In genomic region chr16:89765470-89765869, GRCm38 (mm10) we compare ENCODE assay signal across 9 mouse cellular contexts.
A peak's percentile ranks its signal among the peaks of the same experiment; 100 is the strongest.
DNase-seq lines count a peak whose midpoint lies in the region; ATAC-seq and TF ChIP-seq lines count a peak whose summit lies in the region.
"Had no signal": no experiment of that assay in that cellular context is flagged by ENCODE, and none has a peak within 500 bp of the region (broad histone marks: within the 10 kb centered on the region; RNA-seq: fewer than 3 reads in every experiment).

No protein-coding gene starts in this region.

- TF ChIP-seq POLR2A in CH12.LX (IDR thresholded peaks at IDR 0.05; ENCODE audit: low read depth, low read length): no peak
- no peak for TF ChIP-seq POLR2A in MEL (IDR thresholded peaks at IDR 0.05; ENCODE audit: control insufficient read depth in 1 of 2, insufficient read depth in 1 of 2, low read depth in 1 of 2, low read length in 2 of 2, poor library complexity in 1 of 2)

- no peak for ATAC-seq in intestine, embryonic 14.5 days (replicated peaks; ENCODE audit: low FRiP score, low TSS enrichment, low read depth)
- ATAC-seq in intestine, embryonic 15.5 days: no peak
- ATAC-seq in forebrain, postnatal 0 days: peak; percentile 23
- ATAC-seq in midbrain, embryonic 15.5 days (replicated peaks): 0 out of 2 replicates have a peak, but pooled peaks have one; percentile 16

- H3K9me3 ChIP-seq in intestine, embryonic 14.5 days (ENCODE audit: control insufficient read depth, low read length): peaks cover 6% of the 10 kb centered on the region
- H3K9me3 ChIP-seq in intestine, embryonic 15.5 days: peaks cover 7% of the 10 kb centered on the region; the same call in 1 of the 2 replicates
- H3K9me3 ChIP-seq in CH12.LX (replicated peaks; ENCODE audit: low read length) (peaks cover 49% of the 10 kb centered on the region), MEL (replicated peaks; ENCODE audit: insufficient read depth, low read length) (no peaks in the 10 kb centered on the region)
- peaks cover 12% of the 10 kb centered on the region; the same call in 1 of the 2 replicates for H3K9me3 ChIP-seq in forebrain, postnatal 0 days (ENCODE audit: low read length)
- peaks cover 7% of the 10 kb centered on the region for H3K9me3 ChIP-seq in midbrain, embryonic 15.5 days

- H3K4me3 ChIP-seq in intestine, embryonic 14.5 days (ENCODE audit: low read depth, low read length): no peak overlapping the region
- H3K4me3 ChIP-seq in intestine, embryonic 15.5 days (replicated peaks): no peak overlapping the region
- no peak overlapping the region for H3K4me3 ChIP-seq in CH12.LX (replicated peaks in 1 of 3; ENCODE audit: low read depth in 2 of 3, low read length in 2 of 3, poor library complexity in 1 of 3)
- no peak overlapping the region for H3K4me3 ChIP-seq in MEL (ENCODE audit: control insufficient read depth in 1 of 2, insufficient read depth in 1 of 2, low read depth in 2 of 2, low read length in 2 of 2)
- no peak overlapping the region for H3K4me3 ChIP-seq in forebrain, postnatal 0 days (ENCODE audit: low read depth, low read length)
- no peak overlapping the region for H3K4me3 ChIP-seq in midbrain, embryonic 15.5 days
- H3K4me3 ChIP-seq: embryonic facial prominence, embryonic 13.5 days; limb, embryonic 12.5 days had no signal

- peak; percentile 54 for TF ChIP-seq RAD21 in CH12.LX (IDR thresholded peaks at IDR 0.05; ENCODE audit: low read depth, low read length)
- peak; percentile 99 for TF ChIP-seq RAD21 in MEL (IDR thresholded peaks at IDR 0.05; ENCODE audit: low read depth, low read length)

- TF ChIP-seq EP300 in CH12.LX (IDR thresholded peaks at IDR 0.05; ENCODE audit: low read length) (no peak), MEL (IDR thresholded peaks at IDR 0.05; ENCODE audit: low read depth in 1 of 2, low read length in 2 of 2) (no peak)

- no peak overlapping the region for H3K27ac ChIP-seq in intestine, embryonic 14.5 days (ENCODE audit: low read depth)
- H3K27ac ChIP-seq in intestine, embryonic 15.5 days: no peak overlapping the region
- H3K27ac ChIP-seq in CH12.LX (ENCODE audit: insufficient read depth, low read depth): no peak overlapping the region
- no peak overlapping the region for H3K27ac ChIP-seq in MEL (ENCODE audit: control insufficient read depth, low read depth, low read length)
- H3K27ac ChIP-seq in forebrain, postnatal 0 days (ENCODE audit: low read depth, low read length): no peak overlapping the region
- no peak overlapping the region for H3K27ac ChIP-seq in midbrain, embryonic 15.5 days
- H3K27ac ChIP-seq: embryonic facial prominence, embryonic 13.5 days; limb, embryonic 12.5 days had no signal

- no peak overlapping the region for H3K4me2 ChIP-seq in intestine, embryonic 14.5 days (ENCODE audit: low read length)
- no peak overlapping the region for H3K4me2 ChIP-seq in intestine, embryonic 15.5 days (replicated peaks)
- no peak overlapping the region for H3K4me2 ChIP-seq in CH12.LX (ENCODE audit: insufficient read depth, low read depth, poor library complexity, severe bottlenecking)
- H3K4me2 ChIP-seq in forebrain, postnatal 0 days (ENCODE audit: low read depth): no peak overlapping the region
- H3K4me2 ChIP-seq in midbrain, embryonic 15.5 days: no peak overlapping the region
- H3K4me2 ChIP-seq: embryonic facial prominence, embryonic 13.5 days; limb, embryonic 12.5 days had no signal

- H3K27me3 ChIP-seq in intestine, embryonic 14.5 days (replicated peaks; ENCODE audit: control insufficient read depth, insufficient read depth, low read length): no peaks in the 10 kb centered on the region
- H3K27me3 ChIP-seq in intestine, embryonic 15.5 days (replicated peaks): no peaks in the 10 kb centered on the region
- peaks cover 5% of the 10 kb centered on the region for H3K27me3 ChIP-seq in CH12.LX (replicated peaks)
- H3K27me3 ChIP-seq in MEL (ENCODE audit: control insufficient read depth in 1 of 2, insufficient read depth in 2 of 2, low read length in 2 of 2): no peaks in the 10 kb centered on the region
- H3K27me3 ChIP-seq in forebrain, postnatal 0 days (ENCODE audit: insufficient read depth, low read length): no peaks in the 10 kb centered on the region
- H3K27me3 ChIP-seq in midbrain, embryonic 15.5 days (replicated peaks): no peaks in the 10 kb centered on the region; the same call in 1 of the 2 replicates
- H3K27me3 ChIP-seq: embryonic facial prominence, embryonic 13.5 days had no signal

- dilution Hi-C loops in CH12.LX (cut with MboI; ENCODE audit: extremely low pct_ligation_motif_present, extremely low pct_unique_long_range_greater_than_20kb, low sequenced_read_pairs): no loop called here

- H3K9ac ChIP-seq in intestine, embryonic 14.5 days (ENCODE audit: low read length): no peak overlapping the region
- H3K9ac ChIP-seq in intestine, embryonic 15.5 days: no peak overlapping the region
- H3K9ac ChIP-seq in CH12.LX (ENCODE audit: insufficient read depth, low read depth) (no peak overlapping the region), MEL (ENCODE audit: control insufficient read depth, low read depth, low read length, poor library complexity, severe bottlenecking) (no peak overlapping the region)
- H3K9ac ChIP-seq in forebrain, postnatal 0 days: no peak overlapping the region
- H3K9ac ChIP-seq in midbrain, embryonic 15.5 days: no peak overlapping the region
- H3K9ac ChIP-seq: embryonic facial prominence, embryonic 13.5 days; limb, embryonic 12.5 days had no signal

- in situ Hi-C loops in CH12.LX (cut with MboI; ENCODE audit: low pct_ligation_motif_present, low pct_unique_long_range_greater_than_20kb, low sequenced_read_pairs): loop anchor here (25.0 kb wide), 1 partner anchor 1378 kb away; no protein-coding TSS in a partner anchor

- no peaks in the 10 kb centered on the region for H3K4me1 ChIP-seq in intestine, embryonic 14.5 days (replicated peaks; ENCODE audit: control insufficient read depth, insufficient read depth, low read length)
- H3K4me1 ChIP-seq in intestine, embryonic 15.5 days (replicated peaks): no peaks in the 10 kb centered on the region
- no peaks in the 10 kb centered on the region for H3K4me1 ChIP-seq in CH12.LX (ENCODE audit: control insufficient read depth in 1 of 2, insufficient read depth in 2 of 2)
- H3K4me1 ChIP-seq in MEL (ENCODE audit: control insufficient read depth in 1 of 2, insufficient read depth in 2 of 2, low read length in 2 of 2): no peaks in the 10 kb centered on the region
- peaks cover 4% of the 10 kb centered on the region; the same call in 1 of the 2 replicates for H3K4me1 ChIP-seq in forebrain, postnatal 0 days (ENCODE audit: insufficient read depth)
- no peaks in the 10 kb centered on the region for H3K4me1 ChIP-seq in midbrain, embryonic 15.5 days
- H3K4me1 ChIP-seq: embryonic facial prominence, embryonic 13.5 days; limb, embryonic 12.5 days had no signal

- H3K36me3 ChIP-seq in intestine, embryonic 14.5 days (ENCODE audit: control insufficient read depth, insufficient read depth, low read length): no peaks in the 10 kb centered on the region
- H3K36me3 ChIP-seq in intestine, embryonic 15.5 days: no peaks in the 10 kb centered on the region
- no peaks in the 10 kb centered on the region for H3K36me3 ChIP-seq in CH12.LX (replicated peaks in 1 of 2; ENCODE audit: control insufficient read depth in 1 of 2, insufficient read depth in 1 of 2, low read length in 1 of 2)
- H3K36me3 ChIP-seq in MEL (ENCODE audit: control insufficient read depth in 1 of 2, insufficient read depth in 2 of 2, low read length in 2 of 2): 0 out of 4 replicates have a peak, but pooled peaks cover 0 to 2% of the 10 kb centered on the region in 2 experiments
- H3K36me3 ChIP-seq in forebrain, postnatal 0 days (ENCODE audit: insufficient read depth): no peaks in the 10 kb centered on the region
- no peaks in the 10 kb centered on the region for H3K36me3 ChIP-seq in midbrain, embryonic 15.5 days (replicated peaks)
- H3K36me3 ChIP-seq: limb, embryonic 12.5 days had no signal

- TF ChIP-seq CTCF in CH12.LX (conservative IDR thresholded peaks at IDR 0.05 in 1 of 2, IDR thresholded peaks at IDR 0.05 in 1 of 2; ENCODE audit: low read depth in 2 of 2, low read length in 2 of 2) (peak; percentile 40 to 47; a peak in 2 of 4 replicates), MEL (IDR thresholded peaks at IDR 0.05 in 2 of 3, conservative IDR thresholded peaks at IDR 0.05 in 1 of 3; ENCODE audit: control insufficient read depth in 1 of 3, insufficient read depth in 1 of 3, low read depth in 2 of 3, low read length in 3 of 3, poor library complexity in 1 of 3, severe bottlenecking in 1 of 3) (peak; percentile 49 to 91 (median 61))
- peak; percentile 83 for TF ChIP-seq CTCF in forebrain, postnatal 0 days (IDR thresholded peaks at IDR 0.05; ENCODE audit: low read depth)

- WGBS in intestine, embryonic 14.5 days: 14% methylated on average over 8 of the region's 8 CpGs
- 14% methylated on average over 8 of the region's 8 CpGs for WGBS in intestine, embryonic 15.5 days
- WGBS in forebrain, postnatal 0 days: 4% methylated on average over 8 of the region's 8 CpGs
- 5% methylated on average over 8 of the region's 8 CpGs for WGBS in midbrain, embryonic 15.5 days

- H3K79me2 ChIP-seq in CH12.LX (replicated peaks; ENCODE audit: control insufficient read depth, extremely low read depth, insufficient read depth, poor library complexity, severe bottlenecking) (no peaks in the 10 kb centered on the region), MEL (ENCODE audit: control insufficient read depth, insufficient read depth, low read length, poor library complexity) (no peaks in the 10 kb centered on the region)

- peak; percentile 61 for DNase-seq in intestine, embryonic 14.5 days (ENCODE audit: low spot score)
- peak; percentile 12 for DNase-seq in CH12.LX (ENCODE audit: extremely low read depth)
- DNase-seq in MEL (ENCODE audit: low read depth, low spot score): peak; percentile 59
- DNase-seq in forebrain, postnatal 0 days: peak; percentile 73
- no peak for DNase-seq in natural killer cell, adult 2 months (ENCODE audit: low spot score in 2 of 2)

TF ChIP-seq in CH12.LX, 34 proteins besides CTCF, POLR2A, EP300 and RAD21 (continues in another document):
- TF ChIP-seq RCOR1 (conservative IDR thresholded peaks at IDR 0.05; ENCODE audit: low read depth, low read length) (no peak), CHD2 (IDR thresholded peaks at IDR 0.05; ENCODE audit: low read length) (no peak), ETS1 (conservative IDR thresholded peaks at IDR 0.05; ENCODE audit: low read depth, low read length) (no peak), JUND (conservative IDR thresholded peaks at IDR 0.05; ENCODE audit: low read depth, low read length) (no peak), ELF1 (IDR thresholded peaks at IDR 0.05; ENCODE audit: low read depth, low read length) (no peak), SMC3 (IDR thresholded peaks at IDR 0.05; ENCODE audit: low read depth, low read length) (no peak)

TF ChIP-seq in MEL, 35 proteins besides CTCF, POLR2A, EP300 and RAD21:
- TF ChIP-seq USF1 (IDR thresholded peaks at IDR 0.05; ENCODE audit: low read depth, low read length): no peak
- no peak for TF ChIP-seq POLR2AphosphoS5 (IDR thresholded peaks at IDR 0.05; ENCODE audit: borderline replicate concordance, low read depth, low read length)
- no peak for TF ChIP-seq RCOR1 (IDR thresholded peaks at IDR 0.05; ENCODE audit: low read depth, low read length)
- no peak for TF ChIP-seq MYB (IDR thresholded peaks at IDR 0.05; ENCODE audit: low read depth, low read length)
- TF ChIP-seq ZC3H11A (IDR thresholded peaks at IDR 0.05; ENCODE audit: low read depth, low read length): peak; percentile 92
- peak; percentile 86 for TF ChIP-seq SMC3 (IDR thresholded peaks at IDR 0.05; ENCODE audit: low read depth, low read length)

Comparison
In these comparisons a context has a peak if more than half of its experiments do, and no peak if none do; other contexts are left out.
1. ATAC-seq: peak in forebrain, postnatal 0 days (single experiment) and midbrain, embryonic 15.5 days (single experiment); none in intestine, embryonic 14.5 days (single experiment) and intestine, embryonic 15.5 days (single experiment).
2. DNase-seq: peak in intestine, embryonic 14.5 days (single experiment), CH12.LX (single experiment), MEL (single experiment) and forebrain, postnatal 0 days (single experiment); none in natural killer cell, adult 2 months (0 of 2).
3. Peak in every context shown above with its lines, with median percentiles within 50 percentile points of each other: CTCF ChIP-seq.